Mouse (Mus musculus) ovary, postnatal 14 days (tissue): Measurements from ENCODE around the gene Stx16.

Experiments
- DNase-seq: peaks from one replicate; pipeline ENCODE4 v3.0.0; 2022; ENCODE audit warnings: low spot score

Stx16 gene

GRCm38 (mm10) chr2:174075673-174076432 lies at the start of gene Stx16:
Gene Stx16 (plus strand): TSS chr2:174076308.
- DNase-seq, result peak; percentile 98

- no peak for DNase-seq
These were observed 49.7 kb upstream of the Stx16 start for GRCm38 (mm10) chr2:174026406-174026805.

GRCm38 (mm10) chr2:174033257-174033800 lies 42.8 kb upstream of the Stx16 start:
- DNase-seq, result no peak

- no peak for DNase-seq
These were observed 28.5 kb upstream of the Stx16 start for GRCm38 (mm10) chr2:174047656-174048055.

GRCm38 (mm10) chr2:174049481-174050338 lies 26.4 kb upstream of the Stx16 start:
- no peak for DNase-seq

- DNase-seq, result no peak
These were observed 25.8 kb upstream of the Stx16 start for GRCm38 (mm10) chr2:174050339-174050685.

GRCm38 (mm10) chr2:174051081-174051481 lies 25.0 kb upstream of the Stx16 start:
- no peak for DNase-seq

GRCm38 (mm10) chr2:174054496-174054895 lies 21.6 kb upstream of the Stx16 start:
- DNase-seq, result no peak

GRCm38 (mm10) chr2:174057730-174058129 lies 18.4 kb upstream of the Stx16 start:
- DNase-seq, result no peak

GRCm38 (mm10) chr2:174058316-174058939 lies 17.7 kb upstream of the Stx16 start:
- DNase-seq, result no peak

- DNase-seq, result no peak
These were observed 16.3 kb upstream of the Stx16 start for GRCm38 (mm10) chr2:174059591-174060385.

- no peak for DNase-seq
These were observed 14.9 kb upstream of the Stx16 start for GRCm38 (mm10) chr2:174061219-174061618.

GRCm38 (mm10) chr2:174063074-174063473 lies 13.0 kb upstream of the Stx16 start:
- DNase-seq, result no peak

- no peak for DNase-seq
These were observed 12.4 kb upstream of the Stx16 start for GRCm38 (mm10) chr2:174063527-174064211.

GRCm38 (mm10) chr2:174067793-174068419 lies 8.2 kb upstream of the Stx16 start:
- no peak for DNase-seq

- DNase-seq, result no peak
These were observed 6.5 kb upstream of the Stx16 start for GRCm38 (mm10) chr2:174069532-174070049.

- no peak for DNase-seq
These were observed 4.7 kb upstream of the Stx16 start for GRCm38 (mm10) chr2:174071406-174071805.

GRCm38 (mm10) chr2:174073156-174073790 lies 2.8 kb upstream of the Stx16 start:
- no peak for DNase-seq

GRCm38 (mm10) chr2:174074621-174075020 lies 1.5 kb upstream of the Stx16 start:
- no peak for DNase-seq

GRCm38 (mm10) chr2:174075072-174075570 lies 987 bp upstream of the Stx16 start:
- DNase-seq, result no peak
